Mouse (Mus musculus): ENCODE measurements at regions not wholly inside any gene's neighbourhood (a gene's known extent, or its start where the extent isn't known, plus 50 kb on each side); places are given as distances from the start of the nearest gene placed in this dataset.

DNA sequence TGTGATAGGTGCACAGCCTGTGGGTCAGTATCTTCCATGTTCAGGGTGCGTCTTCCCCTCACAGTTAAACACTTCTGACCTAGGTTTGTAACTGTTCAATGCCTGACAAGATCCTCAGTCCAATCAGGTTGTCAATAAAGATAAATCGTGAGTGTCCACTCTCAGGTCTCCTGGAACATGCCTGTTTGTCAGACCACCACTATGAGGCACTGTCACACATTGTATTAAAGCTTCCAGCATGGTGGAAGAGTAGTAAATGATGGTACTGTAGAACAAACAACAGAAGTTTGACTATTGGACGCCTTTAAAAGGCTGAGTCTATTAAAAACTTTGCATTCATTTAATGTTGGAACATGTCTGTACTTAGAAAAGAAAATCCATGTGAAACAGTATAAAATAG is 249.6 kb upstream of the Nlrp1b start:
- no peak overlapping the region for H3K4me3 ChIP-seq (ENCODE audit: insufficient read depth, low read length)
- no peak overlapping the region for H3K27ac ChIP-seq (ENCODE audit: insufficient read depth, low read depth, low read length)
- no peaks in the 10 kb centered on the region for H3K4me1 ChIP-seq (ENCODE audit: control insufficient read depth, insufficient read depth, low read length)
- TF ChIP-seq POLR2A (IDR thresholded peaks at IDR 0.05; ENCODE audit: borderline replicate concordance, low read depth, low read length), result no peak
- TF ChIP-seq CTCF (IDR thresholded peaks at IDR 0.05; ENCODE audit: low read depth, low read length), result no peak

DNA sequence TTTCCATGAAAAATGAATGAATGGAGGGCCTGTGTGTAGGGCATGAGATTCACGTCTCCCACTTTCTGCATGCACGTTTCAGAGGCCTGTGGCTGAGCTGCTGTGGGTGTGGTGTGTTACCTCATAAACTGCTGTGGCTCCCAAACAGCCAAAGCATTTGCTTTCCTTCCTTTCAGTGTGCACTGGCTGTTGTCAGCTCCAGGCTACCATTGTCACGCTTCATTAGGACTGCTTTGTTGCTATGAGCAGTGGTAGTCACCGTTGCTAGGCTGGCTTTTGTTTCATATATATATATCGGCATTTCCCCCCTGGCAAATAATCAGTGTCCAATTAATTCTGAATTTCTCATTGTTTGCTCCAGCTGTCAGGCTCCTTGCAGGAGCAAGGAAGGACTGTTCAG is 251.9 kb upstream of the Wscd1 start:
- no peak overlapping the region for H3K4me3 ChIP-seq (ENCODE audit: insufficient read depth, low read length)
- H3K27ac ChIP-seq (ENCODE audit: insufficient read depth, low read depth, low read length), result no peak overlapping the region
- TF ChIP-seq CTCF (IDR thresholded peaks at IDR 0.05; ENCODE audit: low read depth, low read length) (no peak), POLR2A (IDR thresholded peaks at IDR 0.05; ENCODE audit: borderline replicate concordance, low read depth, low read length) (no peak)
- no peaks in the 10 kb centered on the region for H3K4me1 ChIP-seq (ENCODE audit: control insufficient read depth, insufficient read depth, low read length)

DNA sequence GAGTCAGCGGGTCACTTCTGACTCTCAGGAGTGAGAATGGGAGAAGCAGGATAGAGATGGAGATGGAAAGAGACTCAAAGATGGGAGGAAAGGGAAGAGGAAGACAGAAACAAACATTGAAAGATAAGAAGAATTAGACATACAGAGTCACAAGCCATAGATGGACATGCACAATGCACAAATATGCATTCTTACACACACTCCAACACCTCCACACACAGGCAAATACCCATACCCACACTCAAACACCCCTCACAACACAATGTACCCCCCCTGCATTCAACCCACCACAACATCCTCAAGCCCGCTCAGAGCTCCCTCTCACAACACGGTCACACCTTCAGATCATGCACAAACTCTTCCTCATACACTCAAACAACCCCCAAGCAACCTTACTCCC is 251.4 kb upstream of the Wscd1 start:
- H3K4me3 ChIP-seq (ENCODE audit: insufficient read depth, low read length), result no peak overlapping the region
- TF ChIP-seq CTCF (IDR thresholded peaks at IDR 0.05; ENCODE audit: low read depth, low read length) (no peak), POLR2A (IDR thresholded peaks at IDR 0.05; ENCODE audit: borderline replicate concordance, low read depth, low read length) (no peak)
- H3K27ac ChIP-seq (ENCODE audit: insufficient read depth, low read depth, low read length), result no peak overlapping the region
- no peaks in the 10 kb centered on the region for H3K4me1 ChIP-seq (ENCODE audit: control insufficient read depth, insufficient read depth, low read length)

DNA sequence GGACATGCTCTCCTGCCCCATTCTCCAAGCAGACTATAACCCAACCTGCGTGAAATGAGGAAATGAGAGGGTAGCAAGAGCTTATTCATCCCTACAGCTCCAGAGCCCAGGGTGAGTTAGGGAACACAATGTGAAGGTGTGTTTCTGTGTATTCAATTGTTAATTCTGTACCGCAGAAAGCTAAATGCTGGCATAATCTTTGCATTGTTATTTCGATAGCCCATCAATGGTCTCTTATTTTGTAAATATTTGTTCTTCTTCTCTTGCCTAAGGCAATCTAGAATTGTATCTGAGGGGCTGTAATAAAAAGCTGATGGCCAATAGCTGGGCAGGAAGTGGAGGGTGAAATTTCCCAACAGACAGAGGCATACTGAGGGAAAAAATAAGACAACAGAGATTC is 247.6 kb upstream of the Wscd1 start:
- Histone ChIP-seq H3K4me3 (ENCODE audit: insufficient read depth, low read length) (no peak overlapping the region), H3K4me1 (ENCODE audit: control insufficient read depth, insufficient read depth, low read length) (no peaks in the 10 kb centered on the region), H3K27ac (ENCODE audit: insufficient read depth, low read depth, low read length) (no peak overlapping the region)
- TF ChIP-seq CTCF (IDR thresholded peaks at IDR 0.05; ENCODE audit: low read depth, low read length) (no peak), POLR2A (IDR thresholded peaks at IDR 0.05; ENCODE audit: borderline replicate concordance, low read depth, low read length) (no peak)

DNA sequence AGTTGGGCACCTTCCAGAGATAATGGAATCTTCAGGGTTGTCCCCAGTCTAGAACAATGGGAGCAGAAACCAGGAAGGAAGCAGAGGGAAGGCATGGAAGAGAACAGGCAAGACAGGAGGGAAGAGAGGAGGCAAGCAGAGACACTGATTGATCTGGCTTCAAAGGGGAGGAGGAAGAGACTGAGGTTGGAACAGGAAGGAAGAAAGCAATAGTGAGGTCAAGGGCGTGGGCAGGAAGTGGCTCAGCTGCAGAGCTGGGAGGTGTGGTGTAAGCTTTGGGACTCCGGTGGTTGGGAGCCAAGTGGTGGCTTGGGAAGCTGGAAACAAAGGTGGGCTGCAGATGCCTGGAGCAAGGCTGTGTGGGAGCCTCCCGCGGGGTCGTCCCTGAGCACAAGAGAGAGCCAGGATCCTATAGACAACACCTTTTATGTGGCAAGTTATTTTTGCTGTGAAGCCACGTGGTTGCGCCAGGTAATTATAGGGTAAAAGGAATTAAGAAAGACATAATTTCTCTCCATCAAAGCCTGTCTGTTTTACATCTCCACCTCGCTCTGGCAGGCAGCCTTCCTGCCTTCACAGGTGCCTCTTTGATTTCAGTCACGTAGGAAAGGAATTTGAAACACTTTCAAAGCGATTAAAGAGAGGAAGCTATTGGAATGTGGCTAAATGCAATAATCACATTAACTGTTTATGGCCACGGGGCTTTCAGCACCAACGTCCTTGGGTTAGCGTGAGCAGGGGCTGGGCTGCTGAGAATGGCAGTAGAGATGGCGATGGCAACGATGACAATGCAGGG is 237.3 kb upstream of the Wscd1 start:
- Histone ChIP-seq H3K4me3 (ENCODE audit: insufficient read depth, low read length) (no peak overlapping the region), H3K4me1 (ENCODE audit: control insufficient read depth, insufficient read depth, low read length) (no peaks in the 10 kb centered on the region), H3K27ac (ENCODE audit: insufficient read depth, low read depth, low read length) (no peak overlapping the region)
- TF ChIP-seq CTCF (IDR thresholded peaks at IDR 0.05; ENCODE audit: low read depth, low read length), result no peak
- TF ChIP-seq POLR2A (IDR thresholded peaks at IDR 0.05; ENCODE audit: borderline replicate concordance, low read depth, low read length), result no peak

DNA sequence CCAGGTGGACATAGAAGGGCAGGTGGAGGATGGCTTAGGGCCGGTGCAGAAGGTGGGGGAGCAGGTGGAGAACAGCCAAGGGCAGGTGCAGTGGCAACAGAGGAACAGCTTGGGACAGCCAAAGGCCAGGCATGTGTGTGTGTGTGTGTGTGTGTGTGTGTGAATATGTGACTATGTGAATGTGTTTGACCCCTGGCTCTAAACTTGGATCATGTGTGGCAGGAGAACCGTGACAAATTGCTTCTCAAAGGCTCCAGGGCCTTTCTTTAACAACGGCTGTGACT is 236.7 kb upstream of the Wscd1 start:
- no peak overlapping the region for H3K4me3 ChIP-seq (ENCODE audit: insufficient read depth, low read length)
- TF ChIP-seq POLR2A (IDR thresholded peaks at IDR 0.05; ENCODE audit: borderline replicate concordance, low read depth, low read length) (no peak), CTCF (IDR thresholded peaks at IDR 0.05; ENCODE audit: low read depth, low read length) (no peak)
- no peak overlapping the region for H3K27ac ChIP-seq (ENCODE audit: insufficient read depth, low read depth, low read length)
- no peaks in the 10 kb centered on the region for H3K4me1 ChIP-seq (ENCODE audit: control insufficient read depth, insufficient read depth, low read length)

DNA sequence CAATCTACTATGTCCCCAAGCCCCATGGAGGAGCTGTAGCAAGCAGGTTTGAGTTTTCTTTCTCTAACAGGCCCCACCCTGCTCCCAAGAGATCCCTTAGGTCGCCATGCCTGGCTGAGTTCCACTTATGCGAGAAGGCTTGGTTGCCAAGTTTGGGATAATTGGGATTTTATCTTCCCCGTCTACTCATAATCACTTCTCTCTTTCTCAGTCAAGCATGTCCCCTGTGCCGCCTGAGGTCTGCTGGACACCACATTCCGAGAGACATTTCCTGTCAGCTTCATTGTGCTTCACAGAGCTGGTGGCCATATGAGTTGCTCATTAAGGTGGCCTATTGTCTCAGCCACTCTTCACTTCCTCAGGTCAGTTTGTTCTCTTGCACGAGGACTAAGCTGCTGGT is 234.5 kb upstream of the Wscd1 start:
- no peak overlapping the region for H3K27ac ChIP-seq (ENCODE audit: insufficient read depth, low read depth, low read length)
- no peak overlapping the region for H3K4me3 ChIP-seq (ENCODE audit: insufficient read depth, low read length)
- no peaks in the 10 kb centered on the region for H3K4me1 ChIP-seq (ENCODE audit: control insufficient read depth, insufficient read depth, low read length)
- TF ChIP-seq CTCF (IDR thresholded peaks at IDR 0.05; ENCODE audit: low read depth, low read length) (no peak), POLR2A (IDR thresholded peaks at IDR 0.05; ENCODE audit: borderline replicate concordance, low read depth, low read length) (no peak)

DNA sequence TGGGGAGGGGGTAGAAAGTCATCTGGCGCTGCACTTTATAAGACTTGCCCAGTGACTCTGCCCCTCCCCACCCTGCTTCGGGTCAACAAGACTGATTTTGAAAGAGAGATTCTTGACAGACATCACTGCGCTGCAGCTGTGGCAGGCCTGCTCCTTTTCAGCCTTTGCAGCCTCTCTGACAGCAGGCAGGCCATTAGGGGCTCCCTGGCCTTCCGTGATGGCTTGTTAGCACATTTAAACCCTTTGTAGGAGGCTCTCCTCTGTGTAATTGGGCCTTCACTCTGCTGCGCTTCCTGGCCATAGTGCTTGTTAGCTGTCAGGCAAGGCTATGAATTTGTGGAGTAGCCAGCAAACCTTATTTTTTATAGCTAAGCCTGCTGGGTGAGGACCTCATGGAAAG is 232.3 kb upstream of the Wscd1 start:
- H3K27ac ChIP-seq (ENCODE audit: insufficient read depth, low read depth, low read length), result no peak overlapping the region
- no peak for TF ChIP-seq POLR2A (IDR thresholded peaks at IDR 0.05; ENCODE audit: borderline replicate concordance, low read depth, low read length)
- no peak for TF ChIP-seq CTCF (IDR thresholded peaks at IDR 0.05; ENCODE audit: low read depth, low read length)
- H3K4me1 ChIP-seq (ENCODE audit: control insufficient read depth, insufficient read depth, low read length), result no peaks in the 10 kb centered on the region
- H3K4me3 ChIP-seq (ENCODE audit: insufficient read depth, low read length), result no peak overlapping the region

DNA sequence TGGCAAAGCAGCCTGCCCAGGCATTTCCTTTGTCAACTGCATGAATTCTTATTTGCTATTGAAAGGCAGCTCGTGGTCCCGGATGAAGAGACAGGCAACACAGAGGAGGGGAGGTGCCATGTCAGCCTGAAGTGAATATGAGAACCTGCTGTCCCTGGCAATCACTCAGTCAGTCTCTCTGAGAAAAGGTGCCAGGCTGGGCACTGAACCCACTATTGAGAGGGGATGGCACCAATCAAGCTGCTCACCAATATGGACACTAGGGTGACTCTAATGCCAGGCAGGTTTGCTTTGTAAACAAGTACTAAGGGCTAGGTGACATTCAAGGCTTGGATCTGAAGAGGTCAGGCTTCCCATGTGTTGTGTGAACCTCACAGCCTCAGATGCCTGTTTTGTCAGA is 222.0 kb upstream of the Wscd1 start:
- no peaks in the 10 kb centered on the region for H3K4me1 ChIP-seq (ENCODE audit: control insufficient read depth, insufficient read depth, low read length)
- TF ChIP-seq POLR2A (IDR thresholded peaks at IDR 0.05; ENCODE audit: borderline replicate concordance, low read depth, low read length) (no peak), CTCF (IDR thresholded peaks at IDR 0.05; ENCODE audit: low read depth, low read length) (no peak)
- no peak overlapping the region for H3K4me3 ChIP-seq (ENCODE audit: insufficient read depth, low read length)
- no peak overlapping the region for H3K27ac ChIP-seq (ENCODE audit: insufficient read depth, low read depth, low read length)

DNA sequence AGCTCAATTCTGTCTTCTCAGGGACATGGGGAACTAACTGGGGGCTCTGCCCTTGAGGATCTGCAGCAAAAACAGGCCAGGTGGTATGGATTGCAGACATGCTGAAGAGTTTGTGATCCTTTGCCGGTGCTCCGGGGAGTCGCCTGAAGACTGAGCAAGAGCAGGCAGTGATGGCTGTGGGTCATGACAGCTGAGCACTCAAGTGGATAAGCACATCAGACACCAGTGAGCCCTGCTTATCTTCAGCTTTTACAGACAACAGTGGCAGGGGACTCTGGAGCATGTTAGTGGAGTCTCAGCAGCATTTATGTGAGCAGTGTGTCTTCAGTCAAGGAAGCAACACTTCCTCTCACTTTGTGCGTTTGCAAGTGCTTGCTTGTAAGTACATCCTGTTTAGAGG is 221.1 kb upstream of the Wscd1 start:
- no peak overlapping the region for H3K4me3 ChIP-seq (ENCODE audit: insufficient read depth, low read length)
- H3K27ac ChIP-seq (ENCODE audit: insufficient read depth, low read depth, low read length), result no peak overlapping the region
- TF ChIP-seq CTCF (IDR thresholded peaks at IDR 0.05; ENCODE audit: low read depth, low read length) (no peak), POLR2A (IDR thresholded peaks at IDR 0.05; ENCODE audit: borderline replicate concordance, low read depth, low read length) (no peak)
- no peaks in the 10 kb centered on the region for H3K4me1 ChIP-seq (ENCODE audit: control insufficient read depth, insufficient read depth, low read length)
